Mouse (Mus musculus) heart, postnatal 0 days (tissue): Measurements from ENCODE around the gene Aldoart2.

ENCODE experiments used
- CTCF ChIP-seq: IDR thresholded peaks from 2 replicates; pipeline ENCODE4 v1.5.1; 2016; ENCODE audit warnings: antibody characterized with exemption, control low read depth, low read depth
- EP300 ChIP-seq: IDR thresholded peaks from 2 replicates; pipeline ENCODE4 v1.6.1; 2016; ENCODE audit warnings: antibody characterized with exemption, low read depth

DNA sequence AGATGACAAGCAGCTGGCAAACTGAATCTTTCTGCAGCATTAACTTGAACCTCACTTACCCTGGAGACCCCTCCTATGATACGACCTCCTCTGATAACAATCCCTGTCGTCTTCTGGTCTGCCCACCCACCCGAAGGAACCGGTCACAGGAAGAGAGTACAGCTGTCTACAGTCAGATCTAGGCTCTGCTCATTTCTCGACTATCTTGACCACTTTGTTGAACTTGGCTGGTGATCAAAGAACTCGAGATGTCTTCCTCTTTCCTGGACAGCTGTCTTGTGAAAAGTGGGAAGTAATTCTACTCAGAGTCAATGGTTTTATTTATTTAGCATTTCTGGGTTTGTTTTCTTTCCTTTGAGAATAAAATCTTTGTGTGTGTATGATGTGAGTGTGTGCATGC lies 4.6 kb downstream of the Aldoart2 start:
- no peak for TF ChIP-seq CTCF
- TF ChIP-seq EP300: no peak
